Mouse (Mus musculus) heart, postnatal 0 days (tissue): ENCODE measurements around the gene Prss27. TPM values are rescaled to one million over a fixed set of nuclear protein-coding genes. Genes with fewer than 3 reads are reported as not detected.

ENCODE experiments used
- ATAC-seq: fragments of 200-750 bp; cut with Nextera tagmentation; 2 replicates; pipeline ENCODE4 v1.8.0; 2017; ENCODE audit warnings: low read depth, moderate number of reproducible peaks, moderate library complexity; ENCODE audit not compliant: insufficient read depth
- DNase-seq: peaks from one replicate; pipeline ENCODE4 v3.0.0-alpha.2; 2016; ENCODE audit warnings: low spot score
- H3K27ac ChIP-seq: fragments of 300-500 bp; sonication (generic); 2 replicates; pipeline ENCODE4 v1.5.1; 2014; ENCODE audit warnings: low read depth, mild to moderate bottlenecking
- H3K27me3 ChIP-seq: fragments of 300-500 bp; sonication (generic); 2 replicates; pipeline ENCODE4 v1.6.1; 2014; ENCODE audit warnings: low read length, mixed read lengths; ENCODE audit not compliant: control insufficient read depth, insufficient read depth
- H3K36me3 ChIP-seq: fragments of 300-500 bp; sonication (generic); replicated peaks from 2 replicates; pipeline ENCODE4 v1.6.1; 2014; ENCODE audit warnings: low read length, mixed read lengths; ENCODE audit not compliant: control insufficient read depth, insufficient read depth
- H3K4me1 ChIP-seq: fragments of 300-500 bp; sonication (generic); 2 replicates; pipeline ENCODE4 v1.6.1; 2014; ENCODE audit warnings: antibody characterized with exemption; ENCODE audit not compliant: control insufficient read depth, insufficient read depth
- H3K4me2 ChIP-seq: fragments of 300-500 bp; sonication (generic); 2 replicates; pipeline ENCODE4 v1.6.1; 2014; ENCODE audit warnings: low read depth, mild to moderate bottlenecking, low read length, moderate library complexity
- H3K4me3 ChIP-seq: fragments of 300-500 bp; sonication (generic); 2 replicates; pipeline ENCODE4 v1.5.1; 2014; ENCODE audit warnings: low read depth, low read length
- H3K9ac ChIP-seq: fragments of 300-500 bp; sonication (generic); replicated peaks from 2 replicates; pipeline ENCODE4 v1.6.1; 2014; ENCODE audit warnings: low read depth, low read length, mixed read lengths
- H3K9me3 ChIP-seq: fragments of 300-500 bp; sonication (generic); replicated peaks from 2 replicates; pipeline ENCODE4 v1.6.1; 2016; ENCODE audit warnings: low read length; ENCODE audit not compliant: control insufficient read depth
- CTCF ChIP-seq: IDR thresholded peaks from 2 replicates; pipeline ENCODE4 v1.5.1; 2016; ENCODE audit warnings: antibody characterized with exemption, control low read depth, low read depth
- EP300 ChIP-seq: IDR thresholded peaks from 2 replicates; pipeline ENCODE4 v1.6.1; 2016; ENCODE audit warnings: antibody characterized with exemption, low read depth
- WGBS: fragments of 180-500 bp; shearing (Covaris S2); extraction: QIAGEN DNeasy Blood & Tissue Kit; methylation state at CpG from one replicate; pipeline ENCODE4 v1.1.7; 2014; 5-methylcytosine and 5-hydroxymethylcytosine counted together
- polyA plus RNA-seq: library from polyadenylated mRNA; unstranded; fragments of >200 nt; fragmentation: Nextera tagmentation; extraction: Ambion mirVana; gene quantifications from 2 replicates; pipeline ENCODE4 v1.2.1, GENCODE M21; 2015
- total RNA-seq: library from RNA; depleted of rRNA; stranded (reverse); fragments of >200 nt; gene quantifications from 2 replicates; pipeline ENCODE4 v1.2.3, GENCODE M21; 2014; ENCODE audit warnings: low replicate concordance

Gene Prss27
- total and polyA plus RNA-seq, 2 experiments from 2014 or later = 0.99 TPM; not detected in 1

DNA sequence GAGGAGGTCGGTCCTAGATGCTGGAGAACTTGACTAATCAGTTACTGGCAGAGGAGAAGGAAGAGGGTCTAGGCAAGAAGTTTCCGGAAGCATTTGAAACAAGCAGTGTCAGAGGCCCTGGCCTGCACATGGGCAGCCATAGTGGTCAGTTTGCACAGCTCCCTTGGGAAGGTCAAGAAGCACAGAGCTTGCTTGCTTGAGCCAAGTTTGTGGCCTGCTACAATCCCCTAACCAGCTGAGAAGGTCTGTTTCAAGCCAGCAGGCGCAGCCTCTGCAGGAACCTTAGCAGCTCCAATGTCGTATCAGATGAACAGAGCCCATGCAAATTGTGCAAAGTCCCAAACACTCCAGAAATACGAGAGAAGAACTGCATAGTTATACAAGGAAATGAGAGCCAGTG is 10.1 kb downstream of the Prss27 start:
- no peak overlapping the region for H3K9ac ChIP-seq
- TF ChIP-seq CTCF (no peak), EP300 (no peak)
- no peak for DNase-seq
- H3K27ac ChIP-seq = no peak overlapping the region
- H3K36me3 ChIP-seq = peaks cover 46% of the 10 kb centered on the region
- H3K27me3 ChIP-seq = no peaks in the 10 kb centered on the region
- no peak overlapping the region for H3K4me2 ChIP-seq
- no peak overlapping the region for H3K4me3 ChIP-seq
- no peaks in the 10 kb centered on the region for H3K4me1 ChIP-seq
- H3K9me3 ChIP-seq = no peaks in the 10 kb centered on the region
- no peak for ATAC-seq
- 86% methylated on average over 5 of the region's 5 CpGs for WGBS

DNA sequence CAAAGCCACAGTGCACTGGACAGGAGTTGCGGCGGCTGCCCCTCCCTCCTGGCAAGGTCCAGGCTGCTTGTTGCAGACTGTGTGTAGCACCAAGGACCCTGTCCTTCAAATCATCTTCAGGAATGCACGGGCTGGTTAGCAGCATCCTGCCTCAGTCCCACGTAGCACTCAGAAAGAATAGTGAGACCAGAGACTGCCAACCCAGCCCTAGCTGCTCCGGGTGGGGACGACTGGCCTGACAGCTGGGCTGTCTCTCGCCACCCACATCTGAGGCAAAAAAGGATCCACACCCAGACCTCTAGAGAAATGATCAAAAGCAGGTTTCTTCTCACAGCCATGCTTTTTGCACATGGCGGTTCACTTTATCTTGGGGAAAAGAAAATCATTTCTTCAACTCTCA is 11.1 kb downstream of the Prss27 start:
- H3K27ac ChIP-seq = no peak overlapping the region
- TF ChIP-seq EP300 = no peak
- no peak for TF ChIP-seq CTCF
- no peak overlapping the region for H3K9ac ChIP-seq
- WGBS = 81% methylated on average over 8 of the region's 8 CpGs
- no peaks in the 10 kb centered on the region for H3K27me3 ChIP-seq
- no peak overlapping the region for H3K4me2 ChIP-seq
- H3K9me3 ChIP-seq = no peaks in the 10 kb centered on the region
- H3K4me3 ChIP-seq = no peak overlapping the region
- DNase-seq = no peak
- H3K36me3 ChIP-seq = peaks cover 56% of the 10 kb centered on the region
- no peaks in the 10 kb centered on the region for H3K4me1 ChIP-seq
- ATAC-seq = no peak

DNA sequence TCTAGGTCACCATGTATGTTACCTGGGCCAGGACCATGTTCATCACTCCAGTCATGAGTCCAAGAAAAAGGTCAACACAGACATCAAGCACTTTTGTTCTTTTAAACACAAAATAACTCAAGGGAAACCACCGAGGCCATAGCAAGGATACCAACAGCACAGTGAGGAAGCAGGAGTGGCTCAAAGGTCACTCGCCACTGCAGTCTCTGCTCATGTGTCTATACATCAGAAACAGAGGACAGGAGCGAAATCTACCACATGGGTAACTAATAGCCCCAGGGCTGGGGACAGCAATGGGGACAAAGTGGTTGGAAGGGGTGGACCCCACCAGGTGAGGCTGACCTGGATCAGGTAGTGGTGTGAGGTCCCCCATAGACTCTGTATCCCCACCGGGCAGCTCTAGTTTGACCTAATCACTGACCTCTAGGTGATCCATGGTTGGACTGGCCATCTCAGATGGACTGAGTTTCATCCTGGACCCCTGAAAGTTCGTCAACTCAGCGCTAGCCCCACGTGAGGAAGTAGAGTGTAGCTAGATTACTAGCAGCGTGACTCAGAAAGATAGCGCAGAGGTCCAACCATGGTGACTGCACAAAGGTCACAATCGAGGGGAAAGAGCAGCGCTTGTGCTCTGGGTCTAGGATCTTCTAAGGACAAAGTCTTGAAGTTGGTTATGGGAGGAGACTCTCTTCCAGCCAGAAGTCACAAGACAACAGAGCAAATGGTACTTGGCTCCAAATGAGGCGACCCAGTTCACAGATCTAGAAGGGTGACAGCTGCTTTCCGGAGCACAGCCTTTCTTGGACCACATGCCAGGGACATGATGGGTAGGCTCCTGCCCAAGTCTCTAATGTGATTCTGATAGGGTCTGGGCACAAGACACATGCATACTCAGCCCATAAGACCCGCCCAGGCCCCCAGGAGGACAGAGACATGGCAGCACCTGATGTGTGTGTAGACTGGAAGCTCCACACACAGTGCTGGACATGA is 19.0 kb downstream of the Prss27 start:
- Histone ChIP-seq H3K27ac (no peak overlapping the region), H3K27me3 (no peaks in the 10 kb centered on the region), H3K4me2 (no peak overlapping the region), H3K4me3 (no peak overlapping the region), H3K36me3 (peaks cover 80% of the 10 kb centered on the region), H3K4me1 (no peaks in the 10 kb centered on the region), H3K9ac (no peak overlapping the region), H3K9me3 (no peaks in the 10 kb centered on the region)
- TF ChIP-seq CTCF (no peak), EP300 (no peak)
- ATAC-seq (no peak), DNase-seq (no peak)
- 86% methylated on average over 14 of the region's 14 CpGs for WGBS

DNA sequence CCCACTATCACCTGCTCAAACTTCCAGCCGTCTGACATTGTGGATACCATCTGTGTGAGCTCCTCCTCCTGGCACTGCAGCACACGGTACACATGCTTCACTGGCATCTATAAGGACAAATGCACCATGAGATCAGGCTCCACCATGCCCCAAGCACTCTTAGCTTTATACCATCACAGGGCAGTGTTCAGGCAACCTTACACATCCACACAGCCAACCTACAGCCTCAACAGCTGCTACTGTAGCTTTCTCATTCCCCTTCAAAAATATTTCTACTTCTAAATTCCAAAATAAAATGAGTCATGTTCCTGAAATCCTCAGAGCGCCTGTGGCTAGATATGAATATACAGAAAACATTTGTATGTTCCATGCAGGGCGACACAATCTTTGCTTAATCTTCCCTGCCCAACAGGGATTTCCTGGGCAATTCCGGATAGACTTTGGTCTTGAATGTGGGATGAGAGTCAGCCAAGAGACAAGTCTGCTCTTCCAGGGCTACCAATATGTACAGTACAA is 19.8 kb downstream of the Prss27 start:
- H3K4me2 ChIP-seq = no peak overlapping the region
- no peak overlapping the region for H3K27ac ChIP-seq
- no peak overlapping the region for H3K9ac ChIP-seq
- H3K9me3 ChIP-seq = no peaks in the 10 kb centered on the region
- no peaks in the 10 kb centered on the region for H3K27me3 ChIP-seq
- TF ChIP-seq EP300 = no peak
- no peak for TF ChIP-seq CTCF
- H3K4me3 ChIP-seq = no peak overlapping the region
- no peaks in the 10 kb centered on the region for H3K4me1 ChIP-seq
- DNase-seq (no peak), ATAC-seq (no peak)
- 88% methylated on average over 5 of the region's 5 CpGs for WGBS
- peaks cover 72% of the 10 kb centered on the region for H3K36me3 ChIP-seq

DNA sequence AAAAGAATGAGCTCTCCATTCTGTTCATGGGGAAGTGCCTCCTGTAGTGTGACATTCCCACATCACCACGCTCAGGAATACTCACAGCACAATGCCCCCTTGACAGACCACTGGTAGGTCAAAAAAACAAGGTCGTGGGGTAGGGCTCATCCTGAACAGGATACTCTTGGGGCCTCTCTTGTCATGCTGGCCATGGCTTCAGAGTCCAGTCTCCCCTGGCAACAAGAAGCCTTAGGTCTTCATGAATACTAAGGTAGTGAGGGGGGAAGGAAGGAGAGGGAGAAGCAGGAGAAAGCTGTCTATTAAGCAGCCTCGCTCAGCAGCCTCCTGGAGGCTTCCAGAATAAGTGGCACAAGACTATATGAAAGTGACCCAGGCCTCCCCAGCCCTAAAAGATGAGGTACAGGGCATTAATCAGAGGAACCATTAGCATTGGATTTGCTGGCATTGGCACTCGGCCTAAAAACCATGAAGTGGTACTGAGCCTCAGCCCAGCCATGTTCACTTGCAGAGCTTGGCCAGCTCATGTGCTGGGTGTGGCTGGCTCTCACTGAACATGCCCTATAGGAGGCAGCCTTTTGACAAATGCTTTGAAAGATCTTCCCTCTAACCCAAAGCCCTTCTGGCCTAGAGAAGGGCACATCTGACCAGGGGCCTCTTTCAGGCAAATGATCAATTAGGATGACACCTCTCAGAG is 24.7 kb downstream of the Prss27 start:
- H3K4me1 ChIP-seq = no peaks in the 10 kb centered on the region
- no peak for DNase-seq
- H3K9me3 ChIP-seq = no peaks in the 10 kb centered on the region
- H3K4me2 ChIP-seq = no peak overlapping the region
- H3K4me3 ChIP-seq = no peak overlapping the region
- no peaks in the 10 kb centered on the region for H3K27me3 ChIP-seq
- no peak for ATAC-seq
- no peak for TF ChIP-seq CTCF
- no peak for TF ChIP-seq EP300
- no peak overlapping the region for H3K9ac ChIP-seq
- H3K27ac ChIP-seq = no peak overlapping the region
- 65% methylated on average over 4 of the region's 4 CpGs for WGBS
- peaks cover 26% of the 10 kb centered on the region for H3K36me3 ChIP-seq
